Mouse (Mus musculus) MEL (cell line): Measurements from ENCODE around the gene Hpse2. TPM values are rescaled to one million over a fixed set of nuclear protein-coding genes. Genes with fewer than 3 reads are reported as not detected.

ENCODE experiments used
- DNase-seq: peaks from one replicate; pipeline ENCODE4 v3.0.0; 2011; ENCODE audit warnings: low read depth, low spot score
- H3K27ac ChIP-seq: 2 replicates; pipeline ENCODE4 v1.5.1; 2012; ENCODE audit warnings: low read depth, mild to moderate bottlenecking, control low read depth, low read length, moderate library complexity; ENCODE audit not compliant: control insufficient read depth
- H3K27me3 ChIP-seq, 2 experiments: fragments of 150-350 bp in 1 of 2; sonication (generic) in 1 of 2; 2 replicates each; pipeline ENCODE4 v1.6.1; 2012; ENCODE audit warnings: low read length in 2 of 2, mild to moderate bottlenecking in 2 of 2, improper control_type of control experiment in 1 of 2, moderate library complexity in 1 of 2; ENCODE audit not compliant: insufficient read depth in 2 of 2, control insufficient read depth in 1 of 2
- H3K36me3 ChIP-seq, 2 experiments: 2 replicates each; pipeline ENCODE4 v1.6.1; 2012 to 2014; ENCODE audit warnings: low read length in 2 of 2, improper control_type of control experiment in 1 of 2, inconsistent platforms in 1 of 2, mild to moderate bottlenecking in 1 of 2; ENCODE audit not compliant: insufficient read depth in 2 of 2, control insufficient read depth in 1 of 2
- H3K4me1 ChIP-seq, 2 experiments: fragments of 150-350 bp in 1 of 2; sonication (generic) in 1 of 2; 2 replicates each; pipeline ENCODE4 v1.6.1; 2012; ENCODE audit warnings: low read length in 2 of 2, improper control_type of control experiment in 1 of 2, mild to moderate bottlenecking in 1 of 2; ENCODE audit not compliant: insufficient read depth in 2 of 2, control insufficient read depth in 1 of 2
- H3K4me3 ChIP-seq, 2 experiments: fragments of 150-350 bp in 1 of 2; sonication (generic) in 1 of 2; 2 replicates each; pipeline ENCODE4 v1.5.1; 2012; ENCODE audit warnings: low read depth in 2 of 2, low read length in 2 of 2, mild to moderate bottlenecking in 2 of 2, moderate library complexity in 2 of 2, control low read depth in 1 of 2, improper control_type of control experiment in 1 of 2; ENCODE audit not compliant: control insufficient read depth in 1 of 2, insufficient read depth in 1 of 2
- H3K79me2 ChIP-seq: 2 replicates; pipeline ENCODE4 v1.6.1; 2012; ENCODE audit warnings: mild to moderate bottlenecking, low read length, moderate library complexity; ENCODE audit not compliant: control insufficient read depth, poor library complexity, insufficient read depth
- H3K9ac ChIP-seq: 2 replicates; pipeline ENCODE4 v1.6.1; 2012; ENCODE audit warnings: low read depth, mild to moderate bottlenecking, control low read depth, low read length, moderate library complexity; ENCODE audit not compliant: control insufficient read depth, poor library complexity, severe bottlenecking
- H3K9me3 ChIP-seq: fragments of 150-350 bp; sonication (generic); replicated peaks from 2 replicates; pipeline ENCODE4 v1.6.1; 2012; ENCODE audit warnings: mild to moderate bottlenecking, low read length, improper control_type of control experiment, moderate library complexity; ENCODE audit not compliant: insufficient read depth
- BHLHE40 ChIP-seq: IDR thresholded peaks from 2 replicates; pipeline ENCODE4 v1.6.1; 2012; ENCODE audit warnings: low read depth, mild to moderate bottlenecking, inconsistent platforms, low read length, improper control_type of control experiment, borderline replicate concordance
- CHD1 ChIP-seq: IDR thresholded peaks from 2 replicates; pipeline ENCODE4 v1.6.1; 2012; ENCODE audit warnings: low read depth, mild to moderate bottlenecking, inconsistent platforms, low read length, improper control_type of control experiment
- CHD2 ChIP-seq: IDR thresholded peaks from 2 replicates; pipeline ENCODE4 v1.6.1; 2011; ENCODE audit warnings: low read length, improper control_type of control experiment
- GABPA ChIP-seq: IDR thresholded peaks from 2 replicates; pipeline ENCODE4 v1.6.1; 2012; ENCODE audit warnings: low read depth, mild to moderate bottlenecking, inconsistent platforms, low read length, improper control_type of control experiment, moderate library complexity
- GATA1 ChIP-seq: IDR thresholded peaks from 2 replicates; pipeline ENCODE4 v1.6.1; 2011; ENCODE audit warnings: low read depth, low read length, improper control_type of control experiment
- HCFC1 ChIP-seq: IDR thresholded peaks from 2 replicates; pipeline ENCODE4 v1.6.1; 2012; ENCODE audit warnings: low read depth, mild to moderate bottlenecking, inconsistent platforms, low read length, improper control_type of control experiment, moderate library complexity
- JUND ChIP-seq: IDR thresholded peaks from 2 replicates; pipeline ENCODE4 v1.6.1; 2011; ENCODE audit warnings: low read depth, mild to moderate bottlenecking, improper control_type of control experiment, low read length
- KAT2A ChIP-seq: conservative IDR thresholded peaks from 2 replicates; pipeline ENCODE4 v1.6.1; 2012; ENCODE audit warnings: low read depth, low read length, improper control_type of control experiment, inconsistent platforms
- MAX ChIP-seq: IDR thresholded peaks from 2 replicates; pipeline ENCODE4 v1.6.1; 2011; ENCODE audit warnings: low read length, improper control_type of control experiment
- MAZ ChIP-seq: IDR thresholded peaks from 2 replicates; pipeline ENCODE4 v1.6.1; 2012; ENCODE audit warnings: low read depth, mild to moderate bottlenecking, inconsistent platforms, low read length, improper control_type of control experiment
- MEF2A ChIP-seq: IDR thresholded peaks from 2 replicates; pipeline ENCODE4 v1.6.1; 2014; ENCODE audit warnings: low read depth, mild to moderate bottlenecking, inconsistent platforms, low read length, improper control_type of control experiment; ENCODE audit not compliant: poor library complexity, insufficient replicate concordance, severe bottlenecking; ENCODE audit errors: extremely low read depth
- MXI1 ChIP-seq: IDR thresholded peaks from 2 replicates; pipeline ENCODE4 v1.6.1; 2011; ENCODE audit warnings: mild to moderate bottlenecking, low read depth, low read length, improper control_type of control experiment
- MYB ChIP-seq: IDR thresholded peaks from 2 replicates; pipeline ENCODE4 v1.6.1; 2011; ENCODE audit warnings: mild to moderate bottlenecking, low read depth, low read length, improper control_type of control experiment
- MYC ChIP-seq: IDR thresholded peaks from 2 replicates; pipeline ENCODE4 v1.6.1; 2011; ENCODE audit warnings: low read depth, mild to moderate bottlenecking, low read length, improper control_type of control experiment, moderate library complexity
- NELFE ChIP-seq: IDR thresholded peaks from 2 replicates; pipeline ENCODE4 v1.6.1; 2011; ENCODE audit warnings: low read depth, low read length, improper control_type of control experiment
- NRF1 ChIP-seq: IDR thresholded peaks from 2 replicates; pipeline ENCODE4 v1.6.1; 2014; ENCODE audit warnings: low read depth, mild to moderate bottlenecking, inconsistent platforms, low read length, improper control_type of control experiment, moderate library complexity; ENCODE audit not compliant: poor library complexity, insufficient read depth, severe bottlenecking
- POLR2A ChIP-seq, 2 experiments: IDR thresholded peaks; 2 replicates each; pipeline ENCODE4 v1.6.1; 2011 to 2012; ENCODE audit warnings: low read length in 2 of 2, mild to moderate bottlenecking in 2 of 2, control low read depth in 1 of 2, improper control_type of control experiment in 1 of 2, low read depth in 1 of 2, moderate library complexity in 1 of 2; ENCODE audit not compliant: control insufficient read depth in 1 of 2, insufficient read depth in 1 of 2, poor library complexity in 1 of 2
- TBP ChIP-seq: IDR thresholded peaks from 2 replicates; pipeline ENCODE4 v1.8.0; 2011; ENCODE audit warnings: low read depth, low read length, improper control_type of control experiment
- TCF12 ChIP-seq: IDR thresholded peaks from 2 replicates; pipeline ENCODE4 v1.6.1; 2014; ENCODE audit warnings: low read depth, mild to moderate bottlenecking, inconsistent platforms, low read length, improper control_type of control experiment, moderate library complexity
- UBTF ChIP-seq: IDR thresholded peaks from 2 replicates; pipeline ENCODE4 v1.6.1; 2012; ENCODE audit warnings: low read depth, mild to moderate bottlenecking, inconsistent platforms, low read length, improper control_type of control experiment, moderate library complexity, borderline replicate concordance; ENCODE audit not compliant: insufficient read depth
- ZKSCAN1 ChIP-seq: IDR thresholded peaks from 2 replicates; pipeline ENCODE4 v1.6.1; 2012; ENCODE audit warnings: low read depth, mild to moderate bottlenecking, inconsistent platforms, low read length, improper control_type of control experiment, moderate library complexity
- polyA plus RNA-seq, 2 experiments: library from polyadenylated mRNA; stranded (reverse) in 1 of 2; unstranded in 1 of 2; fragments of >175 nt in 1 of 2; fragments of >200 nt in 1 of 2; gene quantifications; 2 replicates each; pipeline versions ENCODE4 v1.2.1 to v1.2.4; 2012; ENCODE audit warnings: low replicate concordance in 2 of 2, low read depth in 1 of 2; ENCODE audit not compliant: insufficient read length in 2 of 2, insufficient read depth in 1 of 2, missing spikeins in 1 of 2
- total RNA-seq: library from RNA; depleted of rRNA; stranded (reverse); fragments of 300-350 nt; gene quantifications from 2 replicates; pipeline ENCODE4 v1.2.3, GENCODE M21; 2012

The Hpse2 gene
- total and polyA plus RNA-seq, 3 experiments: not detected

DNA sequence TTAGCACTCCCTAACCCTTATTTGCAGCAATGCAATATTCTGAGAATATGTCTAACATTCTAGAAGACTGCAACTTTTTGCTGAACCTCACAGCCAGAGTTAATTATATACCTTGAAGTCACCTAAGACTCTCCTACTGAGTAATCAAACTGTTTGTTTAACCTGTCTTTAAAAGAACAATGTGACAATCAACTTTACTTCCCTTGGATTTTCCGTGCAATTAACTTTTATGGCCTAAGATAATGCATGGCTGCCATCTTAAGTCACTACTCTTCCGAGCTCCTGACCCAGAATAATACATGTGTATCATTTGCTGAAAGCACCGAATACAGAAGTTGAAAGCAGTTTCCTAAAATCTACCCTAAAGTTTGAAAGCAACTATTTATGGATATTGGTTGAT lies 407.6 kb downstream of the Hpse2 start:
- no peak for DNase-seq
- H3K27me3 ChIP-seq: no peaks in the 10 kb centered on the region; a peak in 1 of 4 replicates
- H3K79me2 ChIP-seq: no peaks in the 10 kb centered on the region
- H3K9ac ChIP-seq: no peak overlapping the region
- H3K4me3 ChIP-seq: no peak overlapping the region
- no peak overlapping the region for H3K27ac ChIP-seq
- no peaks in the 10 kb centered on the region for H3K36me3 ChIP-seq
- H3K9me3 ChIP-seq: no peaks in the 10 kb centered on the region
- TF ChIP-seq CHD1: no peak
- TF ChIP-seq MXI1: no peak
- no peak for TF ChIP-seq GABPA
- no peak for TF ChIP-seq MYC
- no peak for TF ChIP-seq NELFE
- TF ChIP-seq MAZ: no peak
- TF ChIP-seq BHLHE40: no peak
- no peak for TF ChIP-seq UBTF
- no peak for TF ChIP-seq POLR2A (IDR thresholded peaks at IDR 0.05; ENCODE audit: control insufficient read depth in 1 of 2, insufficient read depth in 1 of 2, low read depth in 1 of 2, low read length in 2 of 2, poor library complexity in 1 of 2)
- TF ChIP-seq, all 39 proteins: peak for 0
- H3K4me1 ChIP-seq: no peaks in the 10 kb centered on the region

DNA sequence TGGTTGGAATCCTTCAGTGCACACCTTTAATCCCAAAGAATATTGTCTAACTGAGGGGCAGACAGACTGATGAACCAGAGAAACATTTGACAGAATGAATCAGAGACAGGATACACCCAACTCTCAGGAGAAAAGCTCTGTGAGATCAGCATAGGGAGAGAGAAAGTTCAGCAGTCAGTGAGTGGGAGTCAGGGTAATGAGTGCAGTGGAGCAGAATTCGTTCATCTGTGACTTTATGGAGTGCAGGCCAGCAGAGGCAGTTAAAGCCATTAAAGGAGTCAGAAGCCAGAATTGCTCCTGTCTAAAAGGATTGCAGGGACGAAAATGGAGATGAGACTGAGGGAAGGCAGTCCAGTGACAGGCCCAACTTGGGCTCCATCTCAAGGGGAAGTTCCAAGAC lies 410.2 kb downstream of the Hpse2 start:
- no peak overlapping the region for H3K9ac ChIP-seq
- H3K4me3 ChIP-seq: no peak overlapping the region
- no peak for DNase-seq
- H3K79me2 ChIP-seq: no peaks in the 10 kb centered on the region
- no peaks in the 10 kb centered on the region for H3K4me1 ChIP-seq
- no peaks in the 10 kb centered on the region; a peak in 1 of 4 replicates for H3K27me3 ChIP-seq
- no peak for TF ChIP-seq HCFC1
- no peak for TF ChIP-seq MAX
- no peak for TF ChIP-seq NELFE
- TF ChIP-seq TCF12: no peak
- no peak for TF ChIP-seq ZKSCAN1
- TF ChIP-seq JUND: no peak
- no peak for TF ChIP-seq TBP
- no peak for TF ChIP-seq KAT2A
- no peak for TF ChIP-seq CHD1
- TF ChIP-seq GATA1: no peak
- no peaks in the 10 kb centered on the region for H3K9me3 ChIP-seq
- H3K27ac ChIP-seq: no peak overlapping the region
- H3K36me3 ChIP-seq: no peaks in the 10 kb centered on the region

DNA sequence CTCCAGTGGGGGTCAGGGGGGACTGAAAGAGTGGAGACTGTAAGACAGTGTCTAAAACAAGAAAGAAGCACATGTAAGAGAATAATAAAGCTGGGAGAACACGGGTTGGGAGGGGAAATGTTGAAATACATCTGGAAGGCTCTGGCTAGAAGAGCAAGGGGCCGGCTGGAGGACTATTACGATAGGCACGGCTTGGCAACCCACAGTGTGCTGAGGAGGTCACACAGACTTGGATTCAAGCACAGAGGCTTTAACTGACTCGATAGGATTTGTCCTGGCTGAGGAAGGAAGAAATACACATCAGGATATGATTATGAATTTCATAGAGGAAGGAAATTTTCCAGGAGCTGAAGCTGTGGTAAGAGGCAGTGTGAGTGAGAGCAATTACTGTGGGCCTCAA lies 414.4 kb downstream of the Hpse2 start:
- TF ChIP-seq TBP: no peak
- TF ChIP-seq NELFE: no peak
- TF ChIP-seq NRF1: no peak
- no peak for TF ChIP-seq MEF2A
- no peak for TF ChIP-seq JUND
- no peak for TF ChIP-seq CHD2
- no peak for TF ChIP-seq MYB
- Histone ChIP-seq H3K36me3 (no peaks in the 10 kb centered on the region), H3K27ac (no peak overlapping the region), H3K4me1 (no peaks in the 10 kb centered on the region), H3K4me3 (no peak overlapping the region), H3K27me3 (no peaks in the 10 kb centered on the region; a peak in 1 of 4 replicates), H3K9me3 (no peaks in the 10 kb centered on the region), H3K9ac (no peak overlapping the region), H3K79me2 (no peaks in the 10 kb centered on the region)
- no peak for DNase-seq
